Mouse (Mus musculus): Measurements from ENCODE around the gene Fam135a. TPM values are rescaled to one million over a fixed set of nuclear protein-coding genes. Genes with fewer than 3 reads are reported as not detected.
"Not testable (repeated sequence)": the region's sequence is repeated elsewhere in the genome, so short reads cannot be mapped to it uniquely, and the experiment has no call there.

Fam135a gene
- polyA plus RNA-seq, 1 experiment: not detected

DNA sequence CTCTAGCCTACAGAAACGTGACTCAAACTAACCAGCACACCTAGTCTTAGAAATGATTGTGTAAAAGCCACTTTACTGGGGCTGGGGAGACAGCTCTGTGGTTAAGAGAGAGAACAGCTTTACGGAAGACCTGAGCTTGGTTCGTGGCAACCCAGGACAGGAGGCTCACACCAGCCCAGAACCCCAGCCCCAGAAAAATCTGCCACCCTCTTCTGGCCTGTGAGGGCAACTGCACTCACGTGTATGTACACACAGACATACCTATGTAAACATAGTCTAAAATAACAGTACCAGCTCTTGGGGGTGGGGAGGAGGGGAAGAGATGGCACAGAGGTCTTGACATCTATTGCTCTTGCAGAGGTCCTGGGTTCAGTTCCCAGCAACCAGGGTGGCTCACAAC is 104.7 kb downstream of the Fam135a start:
- no peaks in the 10 kb centered on the region for H3K4me1 ChIP-seq (ENCODE audit: control insufficient read depth, insufficient read depth, low read length)
- no peak overlapping the region for H3K4me3 ChIP-seq (ENCODE audit: insufficient read depth, low read depth, low read length)
- no peak for TF ChIP-seq POLR2A (IDR thresholded peaks at IDR 0.05; ENCODE audit: insufficient read depth, low read depth, low read length)
- no peak for TF ChIP-seq CTCF (IDR thresholded peaks at IDR 0.05; ENCODE audit: insufficient read depth, low read depth, low read length)
- 93% methylated on average over 4 of the region's 4 CpGs for WGBS
- H3K27ac ChIP-seq (ENCODE audit: insufficient read depth, low read depth, low read length): no peak overlapping the region

DNA sequence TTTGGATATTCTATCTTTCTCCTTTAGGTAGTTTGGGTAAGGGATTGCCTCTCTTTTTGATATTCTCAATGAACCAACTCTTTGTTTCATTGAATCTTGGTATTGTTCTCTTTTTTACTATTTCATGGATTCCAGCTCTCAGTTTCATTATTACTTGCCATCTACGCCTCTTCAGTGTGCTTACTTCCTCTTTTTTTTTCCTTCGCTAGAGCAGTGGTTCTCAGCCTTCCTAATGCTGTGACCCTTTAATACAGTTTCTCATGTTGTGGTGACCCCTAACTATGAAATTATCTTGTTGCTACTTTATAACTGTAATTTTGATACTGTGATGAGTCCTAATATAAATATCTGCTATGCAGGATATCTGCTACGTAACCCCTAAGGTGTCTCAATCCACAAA is 117.0 kb downstream of the Fam135a start:
- H3K27ac ChIP-seq (ENCODE audit: insufficient read depth, low read depth, low read length): no peak overlapping the region

DNA sequence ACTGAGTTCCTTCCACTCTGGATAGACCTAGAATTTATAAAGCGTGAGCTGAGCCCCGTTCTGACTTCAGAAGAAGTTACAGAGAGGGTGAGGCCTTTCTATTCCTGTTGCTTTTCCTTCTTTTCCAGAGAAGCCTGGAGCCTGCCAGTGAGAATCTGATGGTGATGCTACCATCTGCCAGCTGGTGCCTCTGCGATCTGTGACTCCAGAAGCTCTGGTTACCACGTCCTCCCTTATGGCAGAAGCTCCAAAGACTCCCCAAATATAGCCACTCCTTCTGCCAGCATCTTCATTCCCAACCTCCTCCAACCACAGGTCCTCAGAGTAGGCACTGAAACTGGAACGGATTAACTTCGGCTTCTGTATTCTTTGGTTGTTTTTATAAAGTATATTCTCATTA is 121.9 kb downstream of the Fam135a start:
- no peak for TF ChIP-seq POLR2A (IDR thresholded peaks at IDR 0.05; ENCODE audit: insufficient read depth, low read depth, low read length)
- TF ChIP-seq CTCF (IDR thresholded peaks at IDR 0.05; ENCODE audit: insufficient read depth, low read depth, low read length): no peak
- no peaks in the 10 kb centered on the region for H3K4me1 ChIP-seq (ENCODE audit: control insufficient read depth, insufficient read depth, low read length)
- 75% methylated on average over 6 of the region's 6 CpGs for WGBS
- H3K4me3 ChIP-seq (ENCODE audit: insufficient read depth, low read depth, low read length): no peak overlapping the region
- H3K27ac ChIP-seq (ENCODE audit: insufficient read depth, low read depth, low read length): no peak overlapping the region

More for the DNA sequence above, 117.0 kb downstream of the Fam135a start:
- 95% methylated on average over 3 of the region's 3 CpGs for WGBS
- TF ChIP-seq CTCF (IDR thresholded peaks at IDR 0.05; ENCODE audit: insufficient read depth, low read depth, low read length) (no peak), POLR2A (IDR thresholded peaks at IDR 0.05; ENCODE audit: insufficient read depth, low read depth, low read length) (no peak)
- Histone ChIP-seq H3K4me1 (ENCODE audit: control insufficient read depth, insufficient read depth, low read length) (no peaks in the 10 kb centered on the region), H3K4me3 (ENCODE audit: insufficient read depth, low read depth, low read length) (no peak overlapping the region)

DNA sequence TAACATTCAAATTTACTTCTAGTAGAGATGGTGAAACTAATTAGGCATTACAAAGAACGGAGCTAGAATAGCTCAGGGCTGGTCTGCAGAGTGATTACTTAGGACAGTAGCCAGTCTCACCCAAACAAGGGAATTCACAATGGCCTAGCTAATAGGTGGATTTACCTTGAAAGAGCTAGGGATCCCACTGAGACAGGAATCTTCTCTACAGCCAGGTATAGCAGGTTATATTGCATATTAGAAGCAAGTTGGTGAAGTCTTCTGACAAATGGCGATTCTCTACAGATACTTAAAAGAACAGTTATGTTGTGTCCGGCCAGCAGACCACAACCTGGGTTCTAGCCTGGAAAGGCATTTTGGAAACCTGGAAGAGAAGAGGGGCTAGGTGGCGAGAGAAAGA is 129.0 kb downstream of the Fam135a start:
- WGBS: 91% methylated on average over 3 of the region's 4 CpGs
- not testable (repeated sequence) for H3K4me3 ChIP-seq (ENCODE audit: insufficient read depth, low read depth, low read length); H3K4me1 ChIP-seq (ENCODE audit: control insufficient read depth, insufficient read depth, low read length); H3K27ac ChIP-seq (ENCODE audit: insufficient read depth, low read depth, low read length)

DNA sequence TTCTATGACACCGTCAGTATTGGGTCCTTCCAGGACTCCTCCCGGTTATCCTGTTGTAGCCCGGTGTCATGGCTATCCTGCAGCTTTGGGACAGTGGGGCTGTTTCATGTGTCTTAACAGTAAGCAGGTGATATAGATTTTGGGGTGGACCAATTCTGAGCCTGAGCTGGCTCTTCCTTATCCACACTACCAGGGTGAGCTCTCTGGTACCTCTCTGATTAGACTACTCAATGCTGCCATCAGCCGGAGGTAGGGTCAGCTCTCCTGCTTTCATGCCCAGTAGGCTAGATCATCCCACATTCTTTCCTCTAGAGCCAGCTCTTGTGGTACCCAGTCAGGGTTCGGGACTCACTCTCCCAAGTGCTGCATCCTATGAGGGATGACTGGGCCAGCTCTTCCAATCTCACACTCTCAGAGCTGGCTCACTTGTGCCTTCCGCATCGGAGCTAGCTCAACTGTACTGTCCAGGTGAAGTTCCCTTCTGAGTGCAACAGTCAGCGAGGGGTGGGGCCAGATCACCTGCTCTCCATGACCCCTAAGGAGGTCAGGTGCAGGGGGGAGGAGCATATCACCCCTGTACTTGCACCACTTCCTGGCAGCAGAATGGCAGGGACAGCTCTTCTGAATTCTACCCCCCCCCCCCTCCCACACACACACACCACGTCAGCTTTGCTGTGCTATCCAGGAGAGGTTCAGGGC is 132.0 kb downstream of the Fam135a start:
- TF ChIP-seq POLR2A (IDR thresholded peaks at IDR 0.05; ENCODE audit: insufficient read depth, low read depth, low read length): no peak
- no peak for TF ChIP-seq CTCF (IDR thresholded peaks at IDR 0.05; ENCODE audit: insufficient read depth, low read depth, low read length)
- Histone ChIP-seq H3K4me1 (ENCODE audit: control insufficient read depth, insufficient read depth, low read length) (no peaks in the 10 kb centered on the region), H3K27ac (ENCODE audit: insufficient read depth, low read depth, low read length) (no peak overlapping the region), H3K4me3 (ENCODE audit: insufficient read depth, low read depth, low read length) (no peak overlapping the region)
- 90% methylated on average over 9 of the region's 9 CpGs for WGBS

DNA sequence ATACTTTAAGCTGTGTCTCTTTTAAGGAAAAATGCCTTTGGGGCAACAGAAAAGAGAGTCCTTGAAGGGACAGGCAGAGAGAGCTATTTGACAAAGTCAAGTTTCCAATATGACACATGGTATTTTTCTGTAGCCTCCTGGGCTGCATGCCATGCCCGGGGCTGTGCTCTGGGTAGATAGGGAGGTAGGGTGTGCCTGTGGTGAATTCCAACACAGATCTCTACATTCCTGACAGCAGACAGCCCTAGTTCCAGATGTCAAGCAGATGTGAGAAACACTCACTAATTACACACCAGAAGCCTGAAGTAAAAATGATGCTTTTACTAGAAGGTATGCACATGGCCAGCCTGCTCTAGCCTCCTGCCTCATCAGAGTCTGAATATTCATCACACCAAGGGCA is 133.9 kb downstream of the Fam135a start:
- WGBS: 72% methylated on average over 1 of the region's 1 CpGs
- no peak for TF ChIP-seq CTCF (IDR thresholded peaks at IDR 0.05; ENCODE audit: insufficient read depth, low read depth, low read length)
- no peak for TF ChIP-seq POLR2A (IDR thresholded peaks at IDR 0.05; ENCODE audit: insufficient read depth, low read depth, low read length)
- Histone ChIP-seq H3K4me1 (ENCODE audit: control insufficient read depth, insufficient read depth, low read length) (no peaks in the 10 kb centered on the region), H3K27ac (ENCODE audit: insufficient read depth, low read depth, low read length) (no peak overlapping the region), H3K4me3 (ENCODE audit: insufficient read depth, low read depth, low read length) (no peak overlapping the region)

Other genes with a start within 250 kb of the Fam135a start
- not detected in 2 replicates for gene Smap1, start 178.0 kb downstream of the Fam135a start, polyA plus RNA-seq (2012; ENCODE audit: insufficient read depth, insufficient read length, low replicate concordance, missing spikeins)
- not detected in 2 replicates for gene Sdhaf4, start 94.7 kb downstream of the Fam135a start, polyA plus RNA-seq (2012; ENCODE audit: insufficient read depth, insufficient read length, low replicate concordance, missing spikeins)
- not detected in 2 replicates for gene Col9a1, start 77.3 kb upstream of the Fam135a start, polyA plus RNA-seq (2012; ENCODE audit: insufficient read depth, insufficient read length, low replicate concordance, missing spikeins)

Measured in olfactory bulb, adult 2 months (tissue).